Mouse (Mus musculus) heart, adult 9 months (tissue): ENCODE measurements at regions not wholly inside any gene's neighbourhood (a gene's known extent, or its start where the extent isn't known, plus 50 kb on each side); places are given as distances from the start of the nearest gene placed in this dataset.

Experiments used
- DNase-seq, 2 experiments: peaks; one replicate each; pipeline ENCODE4 v3.0.0; 2022; ENCODE audit warnings: low spot score in 2 of 2

DNA sequence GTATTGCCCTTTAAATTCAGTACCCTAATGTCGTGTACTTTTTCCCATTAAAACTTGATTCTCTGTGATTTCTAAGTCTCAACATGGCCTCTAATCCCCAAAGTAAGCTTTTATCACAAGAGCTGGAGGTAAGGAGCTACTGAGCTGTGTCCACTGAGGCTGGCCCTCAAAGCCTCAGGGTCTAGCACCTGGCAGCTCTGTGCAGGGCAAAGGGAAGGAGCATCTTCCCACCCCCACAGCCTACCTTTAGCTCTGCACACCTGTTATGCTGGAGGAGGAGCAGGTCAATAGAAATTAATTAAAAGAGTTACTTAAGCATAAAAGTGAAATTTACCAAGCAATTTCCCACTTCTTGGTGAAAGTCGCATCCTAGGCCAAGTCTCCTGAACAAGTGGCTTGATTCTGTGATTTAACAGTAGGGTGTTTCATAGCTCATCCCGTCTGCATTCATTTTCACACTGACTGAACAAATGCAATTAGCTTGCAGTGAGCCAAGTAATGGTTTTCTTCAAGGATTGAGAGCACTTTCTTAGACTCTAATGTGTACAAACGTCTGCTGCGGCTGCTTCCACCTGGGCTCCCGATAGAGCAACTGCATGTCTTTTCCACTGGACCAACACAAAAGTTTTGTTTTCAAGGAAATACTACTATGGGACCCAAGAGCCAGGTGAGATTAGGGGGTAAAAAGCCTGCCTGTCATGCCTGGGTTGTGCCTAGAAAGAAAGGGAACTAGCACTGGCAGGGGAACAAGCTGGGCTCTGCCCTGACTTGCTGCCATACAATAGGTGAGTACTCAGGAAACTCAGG lies 50.6 kb upstream of the Dap start:
- DNase-seq, result no peak
